Mouse (Mus musculus): ENCODE results near the gene Hspb1. TPM values are rescaled to one million over a fixed set of nuclear protein-coding genes. Genes with fewer than 3 reads are reported as not detected.

The Hspb1 gene
- 1,190 and 1,326 TPM in 2 replicates for polyA plus RNA-seq (2015; fragmentation: Nextera tagmentation; extraction: Ambion mirVana)

- Histone ChIP-seq H3K9me3 (no peaks in the 10 kb centered on the region), H3K36me3 (no peaks in the 10 kb centered on the region), H3K27me3 (peaks cover 26% of the 10 kb centered on the region), H3K4me1 (peaks cover 19% of the 10 kb centered on the region), H3K4me2 (peak within 1 kb of the TSS; percentile 72), H3K9ac (no peak within 1 kb of the TSS; the same call in 1 of the 2 replicates), H3K27ac (peak within 1 kb of the TSS; percentile 47), H3K4me3 (peak within 1 kb of the TSS; percentile 41)
- peak; percentile 28 for ATAC-seq (ENCODE audit: insufficient number of reproducible peaks, low FRiP score, low TSS enrichment, low read depth)
- WGBS: 1% methylated on average over 24 of the region's 24 CpGs
Measured at GRCm38 (mm10) chr5:135887675-135888102, at the start of gene Hspb1. Hspb1 (plus strand) TSS chr5:135887919.

GRCm38 (mm10) chr5:135841651-135842050, 46.1 kb upstream of the Hspb1 start:
- Histone ChIP-seq H3K4me2 (no peak overlapping the region), H3K27me3 (peaks cover 3% of the 10 kb centered on the region; the same call in 1 of the 2 replicates), H3K36me3 (no peaks in the 10 kb centered on the region), H3K27ac (no peak overlapping the region), H3K4me3 (no peak overlapping the region), H3K4me1 (no peaks in the 10 kb centered on the region), H3K9me3 (no peaks in the 10 kb centered on the region), H3K9ac (no peak overlapping the region)
- 72% methylated on average over 6 of the region's 6 CpGs for WGBS
- ATAC-seq (ENCODE audit: insufficient number of reproducible peaks, low FRiP score, low TSS enrichment, low read depth): no peak

- Histone ChIP-seq H3K9ac (no peak overlapping the region), H3K9me3 (no peaks in the 10 kb centered on the region), H3K36me3 (no peaks in the 10 kb centered on the region), H3K4me1 (no peaks in the 10 kb centered on the region), H3K4me2 (no peak overlapping the region), H3K27me3 (no peaks in the 10 kb centered on the region), H3K27ac (no peak overlapping the region), H3K4me3 (no peak overlapping the region)
- 24% methylated on average over 5 of the region's 5 CpGs for WGBS
- no peak for ATAC-seq (ENCODE audit: insufficient number of reproducible peaks, low FRiP score, low TSS enrichment, low read depth)
Measured at GRCm38 (mm10) chr5:135843418-135843817, 44.3 kb upstream of the Hspb1 start.

- Histone ChIP-seq H3K4me3 (no peak overlapping the region), H3K4me2 (no peak overlapping the region), H3K36me3 (no peaks in the 10 kb centered on the region), H3K4me1 (no peaks in the 10 kb centered on the region), H3K27me3 (peaks cover 21% of the 10 kb centered on the region), H3K9me3 (no peaks in the 10 kb centered on the region), H3K27ac (no peak overlapping the region), H3K9ac (no peak overlapping the region)
- ATAC-seq (ENCODE audit: insufficient number of reproducible peaks, low FRiP score, low TSS enrichment, low read depth): no peak
- WGBS: 76% methylated on average over 13 of the region's 13 CpGs
Measured at GRCm38 (mm10) chr5:135845676-135846320, 41.9 kb upstream of the Hspb1 start.

GRCm38 (mm10) chr5:135847460-135847859, 40.3 kb upstream of the Hspb1 start:
- ATAC-seq (ENCODE audit: insufficient number of reproducible peaks, low FRiP score, low TSS enrichment, low read depth): no peak
- no peak overlapping the region for H3K4me2 ChIP-seq
- H3K9ac ChIP-seq: no peak overlapping the region
- H3K27ac ChIP-seq: no peak overlapping the region
- 72% methylated on average over 4 of the region's 4 CpGs for WGBS
- H3K4me1 ChIP-seq: peaks cover 10% of the 10 kb centered on the region; the same call in 1 of the 2 replicates
- no peak overlapping the region for H3K4me3 ChIP-seq
- peaks cover 37% of the 10 kb centered on the region for H3K27me3 ChIP-seq
- no peaks in the 10 kb centered on the region for H3K9me3 ChIP-seq
- no peaks in the 10 kb centered on the region for H3K36me3 ChIP-seq

- H3K9me3 ChIP-seq: no peaks in the 10 kb centered on the region
- no peak overlapping the region for H3K9ac ChIP-seq
- ATAC-seq (ENCODE audit: insufficient number of reproducible peaks, low FRiP score, low TSS enrichment, low read depth): no peak
- no peak overlapping the region for H3K4me2 ChIP-seq
- 84% methylated on average over 3 of the region's 3 CpGs for WGBS
- peaks cover 41% of the 10 kb centered on the region for H3K27me3 ChIP-seq
- no peak overlapping the region for H3K4me3 ChIP-seq
- no peaks in the 10 kb centered on the region for H3K36me3 ChIP-seq
- H3K27ac ChIP-seq: no peak overlapping the region
- peaks cover 12% of the 10 kb centered on the region; the same call in 1 of the 2 replicates for H3K4me1 ChIP-seq
Measured at GRCm38 (mm10) chr5:135847881-135848280, 39.8 kb upstream of the Hspb1 start.

GRCm38 (mm10) chr5:135851024-135851423, 36.7 kb upstream of the Hspb1 start:
- Histone ChIP-seq H3K4me1 (peaks cover 12% of the 10 kb centered on the region; the same call in 1 of the 2 replicates), H3K9me3 (no peaks in the 10 kb centered on the region), H3K27ac (no peak overlapping the region), H3K36me3 (no peaks in the 10 kb centered on the region), H3K4me3 (no peak overlapping the region), H3K9ac (no peak overlapping the region), H3K4me2 (no peak overlapping the region), H3K27me3 (peaks cover 72% of the 10 kb centered on the region)
- 1% methylated on average over 15 of the region's 15 CpGs for WGBS
- ATAC-seq (ENCODE audit: insufficient number of reproducible peaks, low FRiP score, low TSS enrichment, low read depth): 0 out of 2 replicates have a peak, but pooled peaks have one; percentile 22

GRCm38 (mm10) chr5:135851481-135851880, 36.2 kb upstream of the Hspb1 start:
- peaks cover 77% of the 10 kb centered on the region for H3K27me3 ChIP-seq
- no peaks in the 10 kb centered on the region for H3K9me3 ChIP-seq
- no peaks in the 10 kb centered on the region for H3K36me3 ChIP-seq
- WGBS: 5% methylated on average over 13 of the region's 14 CpGs
- H3K4me3 ChIP-seq: no peak overlapping the region
- H3K27ac ChIP-seq: no peak overlapping the region
- no peak overlapping the region for H3K9ac ChIP-seq
- no peak for ATAC-seq (ENCODE audit: insufficient number of reproducible peaks, low FRiP score, low TSS enrichment, low read depth)
- H3K4me1 ChIP-seq: peaks cover 12% of the 10 kb centered on the region; the same call in 1 of the 2 replicates
- H3K4me2 ChIP-seq: no peak overlapping the region

GRCm38 (mm10) chr5:135852421-135852820, 35.3 kb upstream of the Hspb1 start:
- Histone ChIP-seq H3K9me3 (no peaks in the 10 kb centered on the region), H3K9ac (no peak overlapping the region), H3K27me3 (peaks cover 86% of the 10 kb centered on the region), H3K27ac (no peak overlapping the region), H3K4me1 (peaks cover 18% of the 10 kb centered on the region), H3K4me2 (no peak overlapping the region), H3K4me3 (no peak overlapping the region), H3K36me3 (no peaks in the 10 kb centered on the region)
- 4% methylated on average over 10 of the region's 10 CpGs for WGBS
- ATAC-seq (ENCODE audit: insufficient number of reproducible peaks, low FRiP score, low TSS enrichment, low read depth): no peak

- Histone ChIP-seq H3K27ac (no peak overlapping the region), H3K9ac (no peak overlapping the region), H3K27me3 (peaks cover 99% of the 10 kb centered on the region), H3K4me3 (no peak overlapping the region), H3K4me1 (peaks cover 18% of the 10 kb centered on the region), H3K36me3 (no peaks in the 10 kb centered on the region), H3K9me3 (no peaks in the 10 kb centered on the region), H3K4me2 (no peak overlapping the region)
- 53% methylated on average over 7 of the region's 7 CpGs for WGBS
- ATAC-seq (ENCODE audit: insufficient number of reproducible peaks, low FRiP score, low TSS enrichment, low read depth): no peak
Measured at GRCm38 (mm10) chr5:135853731-135854130, 34.0 kb upstream of the Hspb1 start.

- H3K27me3 ChIP-seq: peaks cover 95% of the 10 kb centered on the region
- no peak overlapping the region for H3K4me2 ChIP-seq
- H3K9ac ChIP-seq: no peak overlapping the region
- no peak overlapping the region for H3K4me3 ChIP-seq
- no peaks in the 10 kb centered on the region for H3K36me3 ChIP-seq
- no peaks in the 10 kb centered on the region for H3K9me3 ChIP-seq
- WGBS: 1% methylated on average over 4 of the region's 4 CpGs
- H3K27ac ChIP-seq: no peak overlapping the region
- peaks cover 18% of the 10 kb centered on the region for H3K4me1 ChIP-seq
- ATAC-seq (ENCODE audit: insufficient number of reproducible peaks, low FRiP score, low TSS enrichment, low read depth): no peak
Measured at GRCm38 (mm10) chr5:135855156-135855555, 32.6 kb upstream of the Hspb1 start.

GRCm38 (mm10) chr5:135866662-135867061, 21.1 kb upstream of the Hspb1 start:
- Histone ChIP-seq H3K9me3 (no peaks in the 10 kb centered on the region), H3K4me2 (no peak overlapping the region), H3K27ac (no peak overlapping the region), H3K9ac (no peak overlapping the region), H3K4me1 (peaks cover 18% of the 10 kb centered on the region), H3K36me3 (no peaks in the 10 kb centered on the region), H3K27me3 (peaks cover 83% of the 10 kb centered on the region), H3K4me3 (no peak overlapping the region)
- WGBS: 40% methylated on average over 8 of the region's 8 CpGs
- no peak for ATAC-seq (ENCODE audit: insufficient number of reproducible peaks, low FRiP score, low TSS enrichment, low read depth)
